Mouse (Mus musculus): ENCODE data around the gene Slain1.

Slain1 gene

DNA sequence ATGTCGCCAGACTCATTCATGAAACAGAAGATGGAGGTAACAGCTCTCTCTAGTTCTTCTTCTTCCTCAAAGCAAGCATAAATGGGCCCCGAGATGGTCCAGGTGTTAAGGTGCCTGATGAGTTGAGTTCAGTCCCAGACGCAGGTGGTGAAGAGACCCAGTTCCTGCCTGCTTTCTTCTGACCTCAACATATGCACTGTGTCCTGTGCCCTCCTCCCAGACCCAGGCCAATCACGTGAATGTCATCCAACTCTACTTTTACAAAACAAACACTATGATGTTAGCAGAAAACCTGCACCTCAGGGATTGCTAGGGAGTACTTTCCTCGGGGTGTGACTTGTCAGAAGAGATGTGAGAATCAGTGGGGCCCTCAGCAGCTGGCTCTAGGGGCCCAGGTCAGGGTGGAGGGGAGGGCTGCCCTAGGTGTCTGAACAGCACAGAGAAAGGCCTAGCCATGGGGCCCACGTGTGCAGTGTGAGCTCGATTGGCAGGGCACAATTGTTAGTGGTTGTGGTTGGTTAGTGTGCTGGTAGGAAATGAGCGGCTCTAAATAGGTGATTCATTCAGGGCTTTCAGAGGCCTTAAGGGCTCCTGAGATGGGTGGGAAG lies 16.4 kb downstream of the Slain1 start:
- DNase-seq (ENCODE audit: low read depth): no peak

- no peak for DNase-seq (ENCODE audit: low read depth)
Measured at GRCm38 (mm10) chr14:103667036-103667435, 17.0 kb downstream of the Slain1 start.

GRCm38 (mm10) chr14:103679395-103680217 lies 29.6 kb downstream of the Slain1 start:
- no peak for DNase-seq (ENCODE audit: low read depth)

DNA sequence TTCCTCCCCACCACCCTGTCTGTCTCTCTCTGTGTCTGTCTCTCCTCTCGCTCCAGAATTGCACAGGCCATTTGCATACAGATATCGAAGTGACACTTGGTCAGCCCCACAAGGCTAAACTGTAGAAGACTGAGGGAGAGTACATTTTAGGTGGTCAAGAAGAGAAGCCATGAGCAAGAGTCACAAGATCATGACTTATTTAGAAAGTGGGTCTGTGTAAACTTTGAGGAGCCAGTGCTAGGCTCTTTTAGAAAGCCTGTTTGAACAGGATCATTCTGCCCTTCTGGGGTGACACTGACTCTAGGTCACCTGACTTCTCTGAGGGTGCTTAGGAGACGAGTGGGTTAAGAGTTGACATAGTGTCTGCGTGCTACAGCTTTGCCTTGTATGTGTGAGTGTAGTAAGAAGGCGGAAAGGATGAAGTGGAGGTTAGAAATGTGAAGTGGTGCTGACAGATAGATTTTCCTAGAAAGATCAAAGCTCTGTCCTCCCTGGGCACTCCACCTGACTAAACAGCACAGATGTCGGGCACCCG lies 30.3 kb downstream of the Slain1 start:
- no peak for DNase-seq (ENCODE audit: low read depth)

DNA sequence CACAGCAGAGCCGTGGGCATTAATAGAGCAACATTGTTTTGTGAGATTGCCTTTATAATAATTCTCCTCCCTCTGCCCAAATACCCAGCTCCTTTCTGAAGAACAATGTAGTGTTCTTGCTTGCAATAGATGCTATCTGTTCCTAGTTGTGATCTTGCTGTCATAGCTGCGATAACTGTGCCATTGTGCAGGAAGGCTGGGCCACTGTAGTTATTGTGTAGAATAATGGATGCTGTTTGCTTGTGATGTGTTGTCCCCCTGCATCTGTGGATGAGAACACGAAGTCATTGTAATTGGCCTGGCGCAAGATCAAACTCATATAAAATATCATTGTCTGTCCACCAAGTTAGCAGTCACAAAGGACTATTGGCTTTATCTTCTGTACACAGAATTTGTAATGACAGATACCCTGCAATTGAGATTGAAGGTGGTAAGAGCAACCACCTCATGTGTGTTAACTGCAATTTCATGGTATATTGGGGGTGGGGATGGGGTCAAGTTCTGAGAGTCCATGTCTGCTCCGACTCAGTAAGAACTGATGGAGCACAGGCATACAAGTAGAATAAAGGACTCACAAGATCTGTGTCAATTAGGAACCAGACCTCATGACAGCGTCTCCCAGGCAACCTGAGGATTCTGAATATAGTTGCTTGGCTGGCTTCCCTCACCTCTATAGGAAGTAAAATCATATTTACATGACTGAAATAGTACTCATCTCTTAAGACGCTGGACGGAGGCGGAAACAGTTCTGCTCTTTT lies 32.8 kb downstream of the Slain1 start:
- DNase-seq (ENCODE audit: low read depth): no peak

GRCm38 (mm10) chr14:103686994-103687393 lies 37.0 kb downstream of the Slain1 start:
- no peak for DNase-seq (ENCODE audit: low read depth)

DNA sequence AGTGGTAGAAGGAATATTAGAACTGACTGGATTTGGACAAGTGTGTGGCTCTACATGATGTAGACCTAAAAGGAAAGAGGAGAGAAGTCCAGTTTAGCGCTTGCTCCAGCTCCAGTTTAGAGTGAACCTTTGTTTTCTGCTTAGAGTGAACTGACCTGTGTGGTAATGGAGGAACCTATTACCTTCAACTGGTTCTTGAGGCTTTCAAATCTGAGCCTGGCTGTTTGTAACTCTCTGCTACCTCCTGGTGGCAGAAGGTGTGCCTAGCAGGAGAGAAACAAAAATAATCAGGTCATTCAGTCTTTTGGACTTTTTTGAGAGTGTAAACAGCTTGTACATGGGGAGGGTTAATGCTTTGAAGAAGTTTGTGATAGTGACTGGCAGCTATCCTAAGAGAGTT lies 44.3 kb downstream of the Slain1 start:
- peak; percentile 45 for DNase-seq (ENCODE audit: low read depth)

DNA sequence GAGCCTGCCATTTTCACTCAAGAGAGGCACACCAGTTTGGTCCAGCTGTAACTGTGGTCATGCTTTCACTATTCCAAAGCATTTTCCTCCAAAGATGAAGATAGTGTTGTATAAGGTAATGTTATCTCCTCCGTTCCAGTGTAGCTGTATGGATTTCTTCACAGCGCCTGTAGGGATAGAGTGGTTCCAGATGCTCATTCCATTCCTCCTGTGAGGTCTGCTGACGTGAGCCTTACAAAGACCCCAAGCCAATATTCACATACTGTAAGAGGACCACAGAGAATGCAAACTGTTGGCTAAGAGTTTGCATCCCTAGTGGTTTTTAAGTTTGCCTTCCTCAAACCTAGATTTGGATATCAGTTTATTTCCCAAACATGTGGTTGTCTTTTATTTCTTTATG lies 45.6 kb downstream of the Slain1 start:
- no peak for DNase-seq (ENCODE audit: low read depth)

DNA sequence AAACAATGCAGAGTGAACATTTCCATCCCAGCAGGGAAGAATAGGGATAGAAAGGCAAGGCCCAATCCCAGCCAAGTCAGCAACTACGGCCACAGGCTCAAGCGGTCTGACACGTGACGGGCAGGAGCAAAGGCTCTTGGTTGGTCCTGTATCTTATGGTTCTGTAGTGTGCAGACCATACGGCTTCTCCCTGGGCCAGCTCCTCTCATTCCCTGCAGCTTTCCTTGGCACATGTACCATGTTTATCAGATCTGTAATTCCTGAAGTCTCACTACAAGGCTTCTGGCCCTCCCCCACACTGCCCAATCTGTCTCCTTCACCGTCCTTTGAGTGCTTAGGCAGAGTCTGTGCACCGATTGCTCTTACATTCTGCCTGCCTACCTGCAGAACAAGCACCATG lies 47.1 kb downstream of the Slain1 start:
- DNase-seq (ENCODE audit: low read depth): no peak

- no peak for DNase-seq (ENCODE audit: low read depth)
Measured at GRCm38 (mm10) chr14:103699308-103699707, 49.3 kb downstream of the Slain1 start.

DNA sequence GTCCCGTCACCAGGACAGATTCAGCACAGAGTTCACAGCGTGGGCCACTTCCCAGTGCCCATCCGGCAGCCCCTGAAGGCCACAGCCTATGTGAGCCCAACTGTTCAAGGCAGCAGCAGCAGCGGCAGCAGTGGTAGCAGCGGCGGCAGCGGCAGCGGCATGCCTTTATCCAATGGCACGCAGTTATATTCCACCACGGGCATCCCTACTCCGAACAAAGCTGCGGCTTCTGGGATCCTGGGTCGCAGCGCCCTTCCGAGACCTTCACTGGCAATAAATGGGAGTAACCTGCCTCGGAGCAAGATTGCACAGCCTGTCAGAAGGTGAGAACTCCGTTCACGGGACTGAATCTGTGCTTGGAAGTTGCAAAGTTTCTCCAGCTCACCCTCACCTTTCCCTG lies 52.5 kb downstream of the Slain1 start:
- no peak for DNase-seq (ENCODE audit: low read depth)

- no peak for DNase-seq (ENCODE audit: low read depth)
Measured at GRCm38 (mm10) chr14:103704771-103705170, 54.7 kb downstream of the Slain1 start.

DNA sequence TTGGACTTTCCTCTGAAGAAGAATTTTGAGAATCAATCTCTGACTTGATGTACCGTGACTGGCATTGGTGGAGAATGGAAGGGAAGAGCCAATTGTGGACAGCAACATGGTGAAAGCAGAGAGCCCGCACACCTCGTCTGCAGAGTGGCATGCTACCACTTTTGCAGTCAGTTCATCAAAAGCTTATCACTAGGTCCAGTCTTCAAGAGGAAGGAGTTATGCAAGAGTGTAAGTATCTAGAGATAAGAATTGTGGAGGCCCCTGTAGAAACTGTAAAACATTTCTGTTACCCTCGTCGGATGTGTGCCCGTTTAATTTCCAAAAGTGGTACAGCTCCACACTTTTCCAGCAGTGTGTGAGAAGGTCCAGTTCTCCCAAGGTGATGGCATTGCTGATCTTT lies 56.3 kb downstream of the Slain1 start:
- DNase-seq (ENCODE audit: low read depth): no peak

DNA sequence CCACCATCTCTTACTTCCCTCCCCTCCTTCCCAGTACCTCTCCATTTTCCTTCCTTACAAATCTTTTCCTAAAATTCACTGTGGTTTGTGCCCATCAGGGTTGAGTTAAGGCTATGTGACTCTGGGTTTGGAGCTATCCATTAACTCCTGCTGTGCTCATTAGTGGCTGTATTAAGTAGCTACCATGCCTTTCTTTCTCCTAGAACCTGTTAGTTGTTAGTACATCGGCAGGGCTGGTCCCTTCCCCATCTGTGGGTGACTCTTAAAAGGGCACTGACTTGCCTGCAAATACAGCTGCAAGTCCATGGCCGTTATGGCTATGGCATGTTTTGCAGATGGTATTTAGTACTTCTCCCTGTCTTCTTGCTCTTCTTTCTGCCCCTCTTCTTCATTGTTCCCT lies 58.6 kb downstream of the Slain1 start:
- no peak for DNase-seq (ENCODE audit: low read depth)

- no peak for DNase-seq (ENCODE audit: low read depth)
Measured at GRCm38 (mm10) chr14:103709261-103709660, 59.2 kb downstream of the Slain1 start.

DNA sequence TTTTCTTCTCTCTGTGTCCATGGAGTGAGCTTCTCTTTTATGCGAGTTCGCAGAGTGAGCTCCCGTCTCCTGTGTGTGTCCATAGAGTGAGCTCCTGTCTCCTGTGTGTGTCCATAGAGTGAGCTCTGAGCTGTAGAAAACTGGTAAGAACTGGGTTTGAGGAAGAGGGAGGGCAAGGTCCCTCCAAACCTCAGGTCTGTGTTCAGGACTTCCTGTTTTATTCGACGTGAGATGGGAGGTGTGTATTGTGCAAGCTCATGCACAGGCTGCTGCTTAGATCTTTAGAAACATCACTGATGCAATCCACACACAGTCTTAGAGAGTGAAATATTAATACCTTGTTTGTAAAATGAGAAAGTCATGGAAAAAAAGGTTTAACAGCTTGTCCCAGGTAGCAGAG lies 63.0 kb downstream of the Slain1 start:
- DNase-seq (ENCODE audit: low read depth): no peak

DNA sequence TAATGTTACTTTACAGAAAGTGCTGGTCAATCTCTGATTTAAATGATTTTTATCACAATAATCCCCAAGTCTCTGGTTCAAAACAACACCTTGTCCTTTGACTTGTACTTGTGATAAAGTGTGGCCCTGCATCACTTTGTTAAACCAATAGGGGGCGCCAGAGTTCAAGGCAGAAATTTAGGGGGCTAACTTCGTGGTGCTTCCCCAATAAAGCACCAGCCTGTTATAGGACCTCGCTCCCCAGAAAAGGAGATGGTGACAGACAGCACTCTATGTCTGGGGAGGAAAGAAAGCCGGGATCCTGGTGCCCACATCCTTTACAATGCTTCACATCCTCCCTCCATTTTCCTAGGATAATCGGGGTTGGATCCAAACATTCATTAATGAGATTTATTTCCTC lies 67.5 kb downstream of the Slain1 start:
- DNase-seq (ENCODE audit: low read depth): no peak

GRCm38 (mm10) chr14:103717979-103718378 lies 68.0 kb downstream of the Slain1 start:
- DNase-seq (ENCODE audit: low read depth): no peak

- no peak for DNase-seq (ENCODE audit: low read depth)
Measured at GRCm38 (mm10) chr14:103718393-103718792, 68.4 kb downstream of the Slain1 start.

- peak; percentile 91 for DNase-seq (ENCODE audit: low read depth)
Measured at GRCm38 (mm10) chr14:103718836-103719575, 69.0 kb downstream of the Slain1 start.

- no peak for DNase-seq (ENCODE audit: low read depth)
Measured at GRCm38 (mm10) chr14:103720163-103720562, 70.1 kb downstream of the Slain1 start.
